Mouse (Mus musculus) MEL (cell line): ENCODE measurements around the gene Dock11. TPM values are rescaled to one million over a fixed set of nuclear protein-coding genes. Genes with fewer than 3 reads are reported as not detected.

Experiments used
- DNase-seq: peaks from one replicate; pipeline ENCODE4 v3.0.0; 2011; ENCODE audit warnings: low read depth, low spot score
- H3K27ac ChIP-seq: 2 replicates; pipeline ENCODE4 v1.5.1; 2012; ENCODE audit warnings: low read depth, mild to moderate bottlenecking, control low read depth, low read length, moderate library complexity; ENCODE audit not compliant: control insufficient read depth
- H3K27me3 ChIP-seq, 2 experiments: fragments of 150-350 bp in 1 of 2; sonication (generic) in 1 of 2; 2 replicates each; pipeline ENCODE4 v1.6.1; 2012; ENCODE audit warnings: low read length in 2 of 2, mild to moderate bottlenecking in 2 of 2, improper control_type of control experiment in 1 of 2, moderate library complexity in 1 of 2; ENCODE audit not compliant: insufficient read depth in 2 of 2, control insufficient read depth in 1 of 2
- H3K36me3 ChIP-seq, 2 experiments: 2 replicates each; pipeline ENCODE4 v1.6.1; 2012 to 2014; ENCODE audit warnings: low read length in 2 of 2, improper control_type of control experiment in 1 of 2, inconsistent platforms in 1 of 2, mild to moderate bottlenecking in 1 of 2; ENCODE audit not compliant: insufficient read depth in 2 of 2, control insufficient read depth in 1 of 2
- H3K4me1 ChIP-seq, 2 experiments: fragments of 150-350 bp in 1 of 2; sonication (generic) in 1 of 2; 2 replicates each; pipeline ENCODE4 v1.6.1; 2012; ENCODE audit warnings: low read length in 2 of 2, improper control_type of control experiment in 1 of 2, mild to moderate bottlenecking in 1 of 2; ENCODE audit not compliant: insufficient read depth in 2 of 2, control insufficient read depth in 1 of 2
- H3K4me3 ChIP-seq, 2 experiments: fragments of 150-350 bp in 1 of 2; sonication (generic) in 1 of 2; 2 replicates each; pipeline ENCODE4 v1.5.1; 2012; ENCODE audit warnings: low read depth in 2 of 2, low read length in 2 of 2, mild to moderate bottlenecking in 2 of 2, moderate library complexity in 2 of 2, control low read depth in 1 of 2, improper control_type of control experiment in 1 of 2; ENCODE audit not compliant: control insufficient read depth in 1 of 2, insufficient read depth in 1 of 2
- H3K79me2 ChIP-seq: 2 replicates; pipeline ENCODE4 v1.6.1; 2012; ENCODE audit warnings: mild to moderate bottlenecking, low read length, moderate library complexity; ENCODE audit not compliant: control insufficient read depth, poor library complexity, insufficient read depth
- H3K9ac ChIP-seq: 2 replicates; pipeline ENCODE4 v1.6.1; 2012; ENCODE audit warnings: low read depth, mild to moderate bottlenecking, control low read depth, low read length, moderate library complexity; ENCODE audit not compliant: control insufficient read depth, poor library complexity, severe bottlenecking
- H3K9me3 ChIP-seq: fragments of 150-350 bp; sonication (generic); replicated peaks from 2 replicates; pipeline ENCODE4 v1.6.1; 2012; ENCODE audit warnings: mild to moderate bottlenecking, low read length, improper control_type of control experiment, moderate library complexity; ENCODE audit not compliant: insufficient read depth
- BHLHE40 ChIP-seq: IDR thresholded peaks from 2 replicates; pipeline ENCODE4 v1.6.1; 2012; ENCODE audit warnings: low read depth, mild to moderate bottlenecking, inconsistent platforms, low read length, improper control_type of control experiment, borderline replicate concordance
- CHD1 ChIP-seq: IDR thresholded peaks from 2 replicates; pipeline ENCODE4 v1.6.1; 2012; ENCODE audit warnings: low read depth, mild to moderate bottlenecking, inconsistent platforms, low read length, improper control_type of control experiment
- CTCF ChIP-seq, 3 experiments: IDR thresholded peaks in 2 of 3; conservative IDR thresholded peaks in 1 of 3; 2 replicates each; pipeline ENCODE4 v1.5.1; 2011 to 2012; ENCODE audit warnings: low read length in 3 of 3, low read depth in 2 of 3, mild to moderate bottlenecking in 2 of 3, improper control_type of control experiment in 1 of 3, inconsistent platforms in 1 of 3, mixed read lengths in 1 of 3, moderate library complexity in 1 of 3; ENCODE audit not compliant: control insufficient read depth in 1 of 3, insufficient read depth in 1 of 3, poor library complexity in 1 of 3, severe bottlenecking in 1 of 3
- ELF1 ChIP-seq: IDR thresholded peaks from 2 replicates; pipeline ENCODE4 v1.6.1; 2014; ENCODE audit warnings: low read depth, mild to moderate bottlenecking, inconsistent platforms, low read length, improper control_type of control experiment, moderate library complexity
- GATA1 ChIP-seq: IDR thresholded peaks from 2 replicates; pipeline ENCODE4 v1.6.1; 2011; ENCODE audit warnings: low read depth, low read length, improper control_type of control experiment
- HCFC1 ChIP-seq: IDR thresholded peaks from 2 replicates; pipeline ENCODE4 v1.6.1; 2012; ENCODE audit warnings: low read depth, mild to moderate bottlenecking, inconsistent platforms, low read length, improper control_type of control experiment, moderate library complexity
- KAT2A ChIP-seq: conservative IDR thresholded peaks from 2 replicates; pipeline ENCODE4 v1.6.1; 2012; ENCODE audit warnings: low read depth, low read length, improper control_type of control experiment, inconsistent platforms
- MAX ChIP-seq: IDR thresholded peaks from 2 replicates; pipeline ENCODE4 v1.6.1; 2011; ENCODE audit warnings: low read length, improper control_type of control experiment
- MEF2A ChIP-seq: IDR thresholded peaks from 2 replicates; pipeline ENCODE4 v1.6.1; 2014; ENCODE audit warnings: low read depth, mild to moderate bottlenecking, inconsistent platforms, low read length, improper control_type of control experiment; ENCODE audit not compliant: poor library complexity, insufficient replicate concordance, severe bottlenecking; ENCODE audit errors: extremely low read depth
- MYC ChIP-seq: IDR thresholded peaks from 2 replicates; pipeline ENCODE4 v1.6.1; 2011; ENCODE audit warnings: low read depth, mild to moderate bottlenecking, low read length, improper control_type of control experiment, moderate library complexity
- NELFE ChIP-seq: IDR thresholded peaks from 2 replicates; pipeline ENCODE4 v1.6.1; 2011; ENCODE audit warnings: low read depth, low read length, improper control_type of control experiment
- NRF1 ChIP-seq: IDR thresholded peaks from 2 replicates; pipeline ENCODE4 v1.6.1; 2014; ENCODE audit warnings: low read depth, mild to moderate bottlenecking, inconsistent platforms, low read length, improper control_type of control experiment, moderate library complexity; ENCODE audit not compliant: poor library complexity, insufficient read depth, severe bottlenecking
- POLR2AphosphoS5 ChIP-seq: IDR thresholded peaks from 2 replicates; pipeline ENCODE4 v1.6.1; 2012; ENCODE audit warnings: low read depth, borderline replicate concordance, mild to moderate bottlenecking, inconsistent platforms, low read length, moderate library complexity, mixed read lengths
- RAD21 ChIP-seq: IDR thresholded peaks from 2 replicates; pipeline ENCODE4 v1.6.1; 2011; ENCODE audit warnings: mild to moderate bottlenecking, low read depth, low read length, improper control_type of control experiment
- SIN3A ChIP-seq: IDR thresholded peaks from 2 replicates; pipeline ENCODE4 v1.6.1; 2012; ENCODE audit warnings: low read length, improper control_type of control experiment, inconsistent platforms
- TBP ChIP-seq: IDR thresholded peaks from 2 replicates; pipeline ENCODE4 v1.8.0; 2011; ENCODE audit warnings: low read depth, low read length, improper control_type of control experiment
- USF2 ChIP-seq, 2 experiments: IDR thresholded peaks; 2 replicates each; pipeline ENCODE4 v1.6.1; 2011 to 2012; ENCODE audit warnings: improper control_type of control experiment in 2 of 2, low read length in 2 of 2, borderline replicate concordance in 1 of 2, inconsistent platforms in 1 of 2, low read depth in 1 of 2, mild to moderate bottlenecking in 1 of 2; ENCODE audit not compliant: insufficient read depth in 1 of 2
- polyA plus RNA-seq, 2 experiments: library from polyadenylated mRNA; stranded (reverse) in 1 of 2; unstranded in 1 of 2; fragments of >175 nt in 1 of 2; fragments of >200 nt in 1 of 2; gene quantifications; 2 replicates each; pipeline versions ENCODE4 v1.2.1 to v1.2.4; 2012; ENCODE audit warnings: low replicate concordance in 2 of 2, low read depth in 1 of 2; ENCODE audit not compliant: insufficient read length in 2 of 2, insufficient read depth in 1 of 2, missing spikeins in 1 of 2
- total RNA-seq: library from RNA; depleted of rRNA; stranded (reverse); fragments of 300-350 nt; gene quantifications from 2 replicates; pipeline ENCODE4 v1.2.3, GENCODE M21; 2012

The Dock11 gene
- total and polyA plus RNA-seq, 3 experiments = 8.8 to 9.1 TPM; not detected in 1

DNA sequence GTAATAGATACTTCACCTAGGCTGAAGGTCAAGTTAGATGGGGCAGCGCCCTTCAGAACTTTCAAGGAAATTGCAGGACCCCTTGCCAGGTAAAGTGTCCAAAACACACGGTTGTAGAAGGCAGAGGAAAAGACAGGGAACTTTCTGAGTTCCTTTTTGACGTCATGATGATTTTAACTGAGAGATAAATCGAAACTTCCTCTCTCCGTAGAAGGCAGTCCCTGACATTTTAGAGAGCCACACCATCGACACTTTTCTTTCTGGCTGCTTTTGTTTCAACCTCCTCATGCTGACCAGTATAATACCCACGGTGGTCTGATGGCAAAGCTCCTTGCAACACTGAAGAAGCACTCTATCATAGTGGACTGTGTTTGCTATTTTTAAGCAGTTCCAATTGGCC is 15.7 kb downstream of the Dock11 start:
- Histone ChIP-seq H3K79me2 (no peaks in the 10 kb centered on the region; the same call in none of the 2 replicates), H3K27ac (peak overlapping the region; percentile 44; the same call in 1 of the 2 replicates), H3K9me3 (no peaks in the 10 kb centered on the region), H3K9ac (peak overlapping the region; percentile 57)
- peak; percentile 32 for DNase-seq
- TF ChIP-seq NRF1 = no peak
- TF ChIP-seq NELFE = no peak
- peak; percentile 39; the same call in 1 of the 2 replicates for TF ChIP-seq GATA1
- TF ChIP-seq ELF1 = no peak
- TF ChIP-seq CHD1 = no peak
- TF ChIP-seq TBP = no peak
- TF ChIP-seq MEF2A = no peak
- no peak for TF ChIP-seq BHLHE40
- TF ChIP-seq, all 39 proteins: peak for 1
- Histone ChIP-seq H3K27me3 (no peaks in the 10 kb centered on the region), H3K4me1 (peaks cover 3 to 6% of the 10 kb centered on the region in 2 experiments; a peak in 3 of 4 replicates), H3K36me3 (peaks cover 0 to 6% of the 10 kb centered on the region in 2 experiments; a peak in 2 of 4 replicates), H3K4me3 (peak overlapping the region; percentile 61 to 81)

DNA sequence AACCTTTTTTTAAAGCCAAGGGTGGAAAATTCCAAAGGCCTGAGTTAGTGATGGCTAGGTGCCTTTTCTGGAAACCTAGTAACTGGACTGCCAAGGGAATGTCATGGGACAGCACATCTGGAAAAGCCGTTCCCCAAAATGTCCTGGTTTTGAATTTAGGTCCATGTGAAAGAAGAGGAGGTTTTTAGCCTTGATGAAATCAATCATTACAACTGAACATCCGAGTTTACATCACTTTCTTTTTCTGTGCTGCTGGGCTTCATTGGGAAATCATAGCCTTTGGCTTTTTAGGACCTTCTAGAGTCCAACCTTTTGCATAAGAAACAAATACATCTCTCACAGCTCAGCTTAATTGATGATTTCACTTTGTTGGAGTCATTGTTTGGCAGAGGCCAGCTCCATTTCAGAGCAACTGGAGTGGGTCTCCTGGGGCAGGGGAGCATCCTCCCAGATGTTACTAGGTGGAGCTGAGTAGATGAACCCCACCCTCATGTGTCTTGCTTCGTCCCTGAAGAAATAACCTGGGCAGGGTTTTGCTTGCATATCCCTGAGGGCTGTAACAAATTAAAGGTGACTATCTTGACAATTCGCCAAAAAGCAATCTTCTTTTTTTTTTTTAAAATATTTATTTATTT is 18.2 kb downstream of the Dock11 start:
- Histone ChIP-seq H3K4me3 (no peak overlapping the region), H3K9ac (no peak overlapping the region), H3K4me1 (peaks cover 6% of the 10 kb centered on the region in 2 experiments; a peak in 3 of 4 replicates), H3K27me3 (no peaks in the 10 kb centered on the region), H3K27ac (no peak overlapping the region), H3K79me2 (no peaks in the 10 kb centered on the region; the same call in none of the 2 replicates), H3K36me3 (peaks cover 0 to 8% of the 10 kb centered on the region in 2 experiments; a peak in 2 of 4 replicates), H3K9me3 (no peaks in the 10 kb centered on the region)
- TF ChIP-seq RAD21 = no peak
- no peak for TF ChIP-seq KAT2A
- no peak for TF ChIP-seq MEF2A
- no peak for TF ChIP-seq MYC
- no peak for TF ChIP-seq USF2 (IDR thresholded peaks at IDR 0.05; ENCODE audit: borderline replicate concordance in 1 of 2, insufficient read depth in 1 of 2, low read depth in 1 of 2, low read length in 2 of 2)
- TF ChIP-seq SIN3A = no peak
- no peak for TF ChIP-seq CTCF (IDR thresholded peaks at IDR 0.05 in 2 of 3, conservative IDR thresholded peaks at IDR 0.05 in 1 of 3; ENCODE audit: control insufficient read depth in 1 of 3, insufficient read depth in 1 of 3, low read depth in 2 of 3, low read length in 3 of 3, poor library complexity in 1 of 3, severe bottlenecking in 1 of 3)
- no peak for TF ChIP-seq TBP
- no peak for TF ChIP-seq MAX
- no peak for TF ChIP-seq POLR2AphosphoS5
- TF ChIP-seq HCFC1 = no peak
- no peak for DNase-seq
